Mouse (Mus musculus) R1 (cell line): ENCODE data around the gene Rnf185.

ENCODE experiments used
- DNase-seq: peaks from one replicate; pipeline ENCODE4 v3.0.0-alpha.2; 2018; ENCODE audit warnings: low read depth, low spot score

Rnf185 gene

GRCm38 (mm10) chr11:3396091-3396490, 56.1 kb downstream of the Rnf185 start:
- peak; percentile 75 for DNase-seq

GRCm38 (mm10) chr11:3394520-3394919, 57.6 kb downstream of the Rnf185 start:
- no peak for DNase-seq

- peak; percentile 76 for DNase-seq
Observed at GRCm38 (mm10) chr11:3392526-3392925, 59.6 kb downstream of the Rnf185 start.

GRCm38 (mm10) chr11:3390789-3391188, 61.4 kb downstream of the Rnf185 start:
- peak; percentile 90 for DNase-seq

GRCm38 (mm10) chr11:3389996-3390395, 62.2 kb downstream of the Rnf185 start:
- DNase-seq = peak; percentile 60

GRCm38 (mm10) chr11:3387482-3388196, 64.5 kb downstream of the Rnf185 start:
- DNase-seq = no peak

- DNase-seq = peak; percentile 88
Observed at GRCm38 (mm10) chr11:3386941-3387368, 65.2 kb downstream of the Rnf185 start.

GRCm38 (mm10) chr11:3382602-3383594, 69.3 kb downstream of the Rnf185 start:
- DNase-seq = peak; percentile 72

- no peak for DNase-seq
Observed at GRCm38 (mm10) chr11:3381148-3381814, 70.9 kb downstream of the Rnf185 start.

- no peak for DNase-seq
Observed at GRCm38 (mm10) chr11:3379427-3379826, 72.7 kb downstream of the Rnf185 start.

GRCm38 (mm10) chr11:3374741-3375140, 77.4 kb downstream of the Rnf185 start:
- no peak for DNase-seq

GRCm38 (mm10) chr11:3374293-3374645, 77.9 kb downstream of the Rnf185 start:
- peak; percentile 48 for DNase-seq

GRCm38 (mm10) chr11:3373591-3374292, 78.4 kb downstream of the Rnf185 start:
- DNase-seq = no peak

GRCm38 (mm10) chr11:3371599-3372295, 80.4 kb downstream of the Rnf185 start:
- no peak for DNase-seq

GRCm38 (mm10) chr11:3370928-3371598, 81.1 kb downstream of the Rnf185 start:
- peak; percentile 96 for DNase-seq

- peak; percentile 87 for DNase-seq
Observed at GRCm38 (mm10) chr11:3370162-3370561, 82.0 kb downstream of the Rnf185 start.

GRCm38 (mm10) chr11:3369449-3369848, 82.7 kb downstream of the Rnf185 start:
- DNase-seq = peak; percentile 60

- DNase-seq = peak; percentile 38
Observed at GRCm38 (mm10) chr11:3368983-3369382, 83.2 kb downstream of the Rnf185 start.

GRCm38 (mm10) chr11:3366411-3366810, 85.8 kb downstream of the Rnf185 start:
- DNase-seq = no peak
